Mouse (Mus musculus) heart, embryonic 13.5 days (tissue): ENCODE data around the gene Csk. TPM values are rescaled to one million over a fixed set of nuclear protein-coding genes. Genes with fewer than 3 reads are reported as not detected.

ENCODE experiments used
- ATAC-seq: fragments of 200-750 bp; cut with Nextera tagmentation; 2 replicates; pipeline ENCODE4 v1.8.0; 2017; ENCODE audit warnings: moderate TSS enrichment; ENCODE audit not compliant: insufficient number of reproducible peaks, low FRiP score, low TSS enrichment; ENCODE audit errors: extremely low read depth
- H3K27ac ChIP-seq: fragments of 300-500 bp; sonication (generic); replicated peaks from 2 replicates; pipeline ENCODE4 v1.5.1; 2015; ENCODE audit warnings: moderate library complexity, mild to moderate bottlenecking, inconsistent platforms
- H3K27me3 ChIP-seq: fragments of 300-500 bp; sonication (generic); replicated peaks from 2 replicates; pipeline ENCODE4 v1.6.1; 2015; ENCODE audit warnings: mild to moderate bottlenecking, inconsistent platforms
- H3K36me3 ChIP-seq: fragments of 300-500 bp; sonication (generic); 2 replicates; pipeline ENCODE4 v1.6.1; 2015; ENCODE audit warnings: mild to moderate bottlenecking, inconsistent platforms
- H3K4me1 ChIP-seq: fragments of 300-500 bp; sonication (generic); 2 replicates; pipeline ENCODE4 v1.6.1; 2015; ENCODE audit warnings: inconsistent platforms
- H3K4me2 ChIP-seq: fragments of 300-500 bp; sonication (generic); 2 replicates; pipeline ENCODE4 v1.6.1; 2015; ENCODE audit warnings: inconsistent platforms, mild to moderate bottlenecking, moderate library complexity
- H3K4me3 ChIP-seq: fragments of 300-500 bp; sonication (generic); 2 replicates; pipeline ENCODE4 v1.5.1; 2015; ENCODE audit warnings: moderate library complexity, mild to moderate bottlenecking, inconsistent platforms
- H3K9ac ChIP-seq: fragments of 300-500 bp; sonication (generic); 2 replicates; pipeline ENCODE4 v1.6.1; 2015; ENCODE audit warnings: inconsistent platforms, mild to moderate bottlenecking, moderate library complexity
- H3K9me3 ChIP-seq: fragments of 300-500 bp; sonication (generic); 2 replicates; pipeline ENCODE4 v1.6.1; 2016; ENCODE audit warnings: inconsistent platforms
- WGBS: fragments of 180-500 bp; shearing (Covaris S2); methylation state at CpG from one replicate; pipeline ENCODE4 v1.1.7; 2015; ENCODE audit warnings: mixed read lengths; 5-methylcytosine and 5-hydroxymethylcytosine counted together
- polyA plus RNA-seq: library from polyadenylated mRNA; unstranded; fragments of >200 nt; fragmentation: Nextera tagmentation; extraction: Ambion mirVana; gene quantifications from 2 replicates; pipeline ENCODE4 v1.2.1, GENCODE M21; 2015

Csk gene
- polyA plus RNA-seq, 1 experiment from 2014 or later, result 16.3 TPM

DNA sequence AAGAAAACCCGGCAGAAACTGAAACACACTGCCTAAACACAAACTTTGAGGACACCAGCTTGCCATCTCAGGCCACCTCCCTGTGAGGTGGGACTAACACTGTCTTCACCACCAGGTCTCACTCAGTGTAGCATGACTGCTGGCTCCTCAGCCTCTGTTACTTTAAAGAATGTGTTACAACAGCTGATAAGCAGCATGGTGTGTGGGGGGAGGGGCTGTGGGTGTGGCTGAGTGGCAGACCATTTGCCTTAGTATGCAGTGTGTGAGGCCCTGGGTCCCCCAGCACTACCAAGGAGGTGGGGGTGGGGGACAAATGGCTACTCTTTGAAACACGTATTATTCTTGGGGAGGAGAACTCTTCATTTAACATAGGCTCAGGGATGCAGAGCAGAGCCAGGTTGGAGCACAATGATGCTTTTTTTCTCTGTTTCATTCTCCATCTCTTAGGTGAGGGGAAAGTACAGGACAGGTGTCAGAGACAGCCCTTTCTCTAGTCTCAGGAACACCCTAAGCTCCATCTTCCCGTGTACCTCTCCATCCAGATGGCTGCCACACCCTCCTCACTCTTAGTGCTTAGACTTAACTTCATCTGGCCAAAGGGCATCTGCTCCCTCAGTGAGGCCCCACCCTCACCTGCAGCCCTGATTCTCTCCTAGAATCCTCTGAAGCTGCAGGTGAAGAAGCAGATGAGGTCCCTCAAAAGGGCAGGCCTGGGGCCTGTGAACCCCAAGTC is 52.6 kb downstream of the Csk start:
- Histone ChIP-seq H3K9ac (no peak overlapping the region), H3K36me3 (peaks cover 7% of the 10 kb centered on the region), H3K4me3 (no peak overlapping the region), H3K27ac (no peak overlapping the region), H3K4me1 (peaks cover 53% of the 10 kb centered on the region), H3K27me3 (peaks cover 23% of the 10 kb centered on the region), H3K9me3 (no peaks in the 10 kb centered on the region), H3K4me2 (no peak overlapping the region)
- WGBS, result 1% methylated on average over 3 of the region's 3 CpGs
- ATAC-seq, result no peak

DNA sequence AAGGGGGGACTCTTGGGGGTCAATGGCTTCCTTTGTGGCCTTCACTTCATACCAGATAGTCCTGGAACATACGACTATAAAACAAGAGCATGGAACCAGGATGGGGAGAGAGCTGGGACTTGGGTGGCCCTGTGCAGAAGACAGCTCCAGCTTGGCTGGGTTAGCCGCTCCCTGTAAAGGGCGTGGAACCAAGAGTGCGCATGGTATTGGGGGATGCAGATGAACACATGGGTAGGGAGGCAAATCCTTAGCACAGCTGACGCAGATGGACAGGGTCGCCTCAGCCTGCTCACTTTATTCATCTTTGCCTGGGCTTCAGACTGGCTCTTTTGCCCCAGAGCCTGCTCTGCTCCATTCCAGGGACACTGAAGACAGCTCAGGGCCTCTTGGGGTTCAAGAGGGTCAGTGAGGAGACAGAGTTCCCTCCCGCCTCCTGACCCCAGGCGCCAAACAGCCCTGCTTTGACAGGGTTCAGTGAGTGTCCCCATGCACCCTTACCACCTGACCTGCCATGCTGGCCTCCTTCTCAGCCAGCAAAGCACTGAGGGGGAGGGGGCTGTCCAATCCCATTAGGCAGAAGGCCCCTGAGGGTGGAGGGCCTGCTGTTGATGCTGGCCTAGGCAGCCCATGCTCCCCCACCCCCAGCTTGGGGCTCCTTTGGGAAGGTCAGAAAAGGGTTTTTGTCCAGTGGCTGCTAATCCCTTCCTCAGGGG is 54.4 kb downstream of the Csk start:
- Histone ChIP-seq H3K4me2 (no peak overlapping the region), H3K9me3 (no peaks in the 10 kb centered on the region), H3K9ac (no peak overlapping the region), H3K4me1 (peaks cover 54% of the 10 kb centered on the region), H3K36me3 (peaks cover 24% of the 10 kb centered on the region), H3K27ac (no peak overlapping the region), H3K4me3 (no peak overlapping the region), H3K27me3 (peaks cover 5% of the 10 kb centered on the region; the same call in 1 of the 2 replicates)
- no peak for ATAC-seq
- WGBS, result 63% methylated on average over 8 of the region's 8 CpGs

DNA sequence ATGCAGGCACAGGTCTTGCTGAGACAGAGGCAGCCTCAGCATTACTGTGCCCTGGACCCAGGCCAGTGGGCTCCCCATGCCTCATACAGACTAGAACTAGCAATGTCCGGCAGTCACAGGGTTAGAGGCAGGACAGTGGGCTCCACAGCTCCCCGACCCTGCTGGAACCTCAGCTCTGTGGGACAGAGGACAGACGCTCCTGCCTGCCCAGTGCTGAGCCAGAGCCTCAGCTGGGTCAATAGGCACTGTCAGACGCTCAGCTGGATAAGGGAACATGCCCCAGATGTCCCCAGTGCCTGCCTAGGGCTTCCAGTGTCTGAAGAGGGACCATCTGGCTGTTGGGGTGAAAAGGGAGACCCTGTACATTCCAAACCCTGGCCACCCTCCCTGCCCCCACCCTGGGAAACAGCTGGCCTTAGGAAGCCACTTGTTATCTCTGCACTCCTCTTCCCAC is 55.5 kb downstream of the Csk start:
- peak overlapping the region; percentile 21; the same call in 1 of the 2 replicates for H3K27ac ChIP-seq
- no peak overlapping the region for H3K4me3 ChIP-seq
- no peaks in the 10 kb centered on the region for H3K9me3 ChIP-seq
- ATAC-seq, result no peak
- 9% methylated on average over 4 of the region's 4 CpGs for WGBS
- H3K4me1 ChIP-seq, result peaks cover 60% of the 10 kb centered on the region
- H3K9ac ChIP-seq, result peak overlapping the region; percentile 42; the same call in 1 of the 2 replicates
- H3K4me2 ChIP-seq, result no peak overlapping the region
- H3K27me3 ChIP-seq, result no peaks in the 10 kb centered on the region; the same call in 1 of the 2 replicates
- peaks cover 34% of the 10 kb centered on the region for H3K36me3 ChIP-seq

DNA sequence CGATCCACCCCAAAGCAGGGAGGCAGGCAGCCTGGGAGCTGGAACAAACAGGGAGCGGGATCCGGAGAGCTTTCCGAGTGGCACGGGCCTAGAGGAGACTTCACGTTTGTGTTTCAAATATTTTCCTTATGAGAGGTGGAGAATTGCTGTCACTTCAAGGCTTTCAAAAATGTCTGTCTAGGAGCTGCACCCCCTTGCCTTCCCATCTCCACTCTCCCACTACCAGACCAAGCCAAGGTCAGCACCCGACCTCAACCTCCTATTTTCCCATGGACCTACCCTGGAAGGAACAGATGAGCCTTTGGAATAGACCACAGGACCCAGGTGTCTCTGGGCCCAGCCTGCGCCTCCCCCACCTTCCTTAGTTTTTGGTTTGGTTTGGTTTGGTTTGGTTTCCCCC is 56.2 kb downstream of the Csk start:
- H3K4me3 ChIP-seq, result no peak overlapping the region
- no peak overlapping the region for H3K9ac ChIP-seq
- H3K4me2 ChIP-seq, result no peak overlapping the region
- H3K9me3 ChIP-seq, result no peaks in the 10 kb centered on the region
- no peaks in the 10 kb centered on the region; the same call in 1 of the 2 replicates for H3K27me3 ChIP-seq
- peaks cover 41% of the 10 kb centered on the region for H3K36me3 ChIP-seq
- no peak overlapping the region for H3K27ac ChIP-seq
- WGBS, result 75% methylated on average over 8 of the region's 8 CpGs
- peaks cover 58% of the 10 kb centered on the region for H3K4me1 ChIP-seq
- no peak for ATAC-seq

GRCm38 (mm10) chr9:57594174-57594509 is 59.3 kb downstream of the Csk start:
- 0 out of 2 replicates have a peak overlapping the region, but pooled peaks have one; percentile 17 for H3K9ac ChIP-seq
- no peaks in the 10 kb centered on the region for H3K9me3 ChIP-seq
- no peak overlapping the region for H3K4me2 ChIP-seq
- no peak overlapping the region for H3K27ac ChIP-seq
- ATAC-seq, result no peak
- WGBS, result 40% methylated on average over 9 of the region's 9 CpGs
- no peaks in the 10 kb centered on the region; the same call in 1 of the 2 replicates for H3K27me3 ChIP-seq
- H3K4me1 ChIP-seq, result peaks cover 38% of the 10 kb centered on the region
- no peak overlapping the region for H3K4me3 ChIP-seq
- peaks cover 49% of the 10 kb centered on the region for H3K36me3 ChIP-seq

DNA sequence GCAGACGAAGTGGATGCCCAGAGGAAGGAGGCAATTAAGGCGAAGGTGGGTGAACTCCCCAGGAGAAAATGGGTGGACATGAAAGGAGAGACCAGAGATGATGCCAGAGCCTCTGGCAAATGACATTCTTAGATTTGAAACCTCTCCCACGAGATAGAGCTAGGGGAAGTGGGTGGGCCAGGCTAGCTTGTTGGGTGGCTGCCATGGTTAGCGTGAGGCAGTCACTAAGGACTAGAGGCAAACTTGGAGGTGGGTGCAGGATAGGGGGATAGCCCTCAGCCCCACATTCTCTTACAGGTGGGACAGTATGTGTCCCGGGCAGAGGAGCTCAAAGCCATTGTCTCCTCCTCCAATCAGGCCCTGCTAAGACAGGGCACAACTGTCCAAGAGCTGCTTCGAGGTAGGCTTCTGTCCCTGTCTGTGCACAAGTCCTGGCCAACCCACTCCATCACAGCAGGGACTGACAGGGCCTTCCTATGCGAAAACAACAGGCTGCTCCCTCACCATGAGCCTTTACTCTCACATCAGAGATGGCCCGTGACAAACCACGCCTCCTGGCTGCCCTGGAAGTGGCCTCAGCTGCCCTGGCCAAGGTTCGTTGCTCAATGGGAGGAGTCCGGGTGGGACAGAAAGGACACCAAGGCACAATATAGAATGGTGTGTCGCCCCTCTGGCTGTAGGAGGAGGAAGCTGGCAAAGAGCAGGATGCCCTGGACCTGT is 59.8 kb downstream of the Csk start:
- H3K27me3 ChIP-seq, result no peaks in the 10 kb centered on the region; the same call in 1 of the 2 replicates
- no peaks in the 10 kb centered on the region for H3K9me3 ChIP-seq
- no peak for ATAC-seq
- H3K27ac ChIP-seq, result no peak overlapping the region
- peaks cover 38% of the 10 kb centered on the region for H3K4me1 ChIP-seq
- H3K4me2 ChIP-seq, result no peak overlapping the region
- 60% methylated on average over 12 of the region's 12 CpGs for WGBS
- H3K4me3 ChIP-seq, result no peak overlapping the region
- 0 out of 2 replicates have a peak overlapping the region, but pooled peaks have one; percentile 17 for H3K9ac ChIP-seq
- H3K36me3 ChIP-seq, result peaks cover 49% of the 10 kb centered on the region

GRCm38 (mm10) chr9:57590726-57591125 is 62.7 kb downstream of the Csk start:
- no peak for ATAC-seq
- Histone ChIP-seq H3K4me3 (no peak overlapping the region), H3K9ac (no peak overlapping the region; the same call in 1 of the 2 replicates), H3K27ac (no peak overlapping the region), H3K36me3 (peaks cover 65% of the 10 kb centered on the region), H3K4me2 (peak overlapping the region; percentile 94; the same call in 1 of the 2 replicates), H3K4me1 (peaks cover 28% of the 10 kb centered on the region), H3K9me3 (no peaks in the 10 kb centered on the region), H3K27me3 (no peaks in the 10 kb centered on the region; the same call in 1 of the 2 replicates)
- 40% methylated on average over 5 of the region's 5 CpGs for WGBS

GRCm38 (mm10) chr9:57589224-57590126 is 64.0 kb downstream of the Csk start, which contains the start of gene Ulk3:
Gene Ulk3 (plus strand): TSS chr9:57589452.
- peak within 1 kb of the TSS; percentile 92 for H3K9ac ChIP-seq
- ATAC-seq, result peak; percentile 70
- peak within 1 kb of the TSS; percentile 89 for H3K27ac ChIP-seq
- H3K9me3 ChIP-seq, result no peaks in the 10 kb centered on the region
- under 1% methylated on average over 58 of the region's 58 CpGs for WGBS
- peaks cover 66% of the 10 kb centered on the region for H3K36me3 ChIP-seq
- H3K4me1 ChIP-seq, result peaks cover 28% of the 10 kb centered on the region
- H3K4me3 ChIP-seq, result peak within 1 kb of the TSS; percentile 80
- peak within 1 kb of the TSS; percentile 94 for H3K4me2 ChIP-seq
- no peaks in the 10 kb centered on the region; the same call in 1 of the 2 replicates for H3K27me3 ChIP-seq

DNA sequence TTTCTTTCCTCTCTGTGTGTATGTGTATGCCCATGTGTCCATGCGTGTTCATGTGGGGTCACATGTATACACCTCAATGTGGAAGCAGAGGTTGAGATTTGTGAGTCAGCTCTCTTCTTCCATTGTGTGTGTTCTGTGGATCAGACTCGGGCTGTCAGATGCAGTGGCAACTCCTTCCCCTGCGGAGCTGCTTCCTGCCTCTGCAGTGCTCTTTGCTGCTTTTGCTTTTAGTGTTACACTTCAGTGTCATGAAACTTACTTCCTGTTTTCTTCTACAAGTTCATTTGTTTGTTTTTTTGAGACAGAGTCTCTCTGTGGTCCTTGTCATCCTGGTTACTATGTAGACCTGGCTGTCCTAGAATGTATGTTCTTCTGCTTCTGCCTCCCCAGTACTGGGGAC is 68.4 kb downstream of the Csk start:
- H3K27me3 ChIP-seq, result no peaks in the 10 kb centered on the region
- peaks cover 80% of the 10 kb centered on the region for H3K36me3 ChIP-seq
- ATAC-seq, result no peak
- H3K4me3 ChIP-seq, result no peak overlapping the region
- H3K4me1 ChIP-seq, result peaks cover 13% of the 10 kb centered on the region
- H3K4me2 ChIP-seq, result no peak overlapping the region
- H3K9ac ChIP-seq, result no peak overlapping the region
- no peak overlapping the region for H3K27ac ChIP-seq
- no peaks in the 10 kb centered on the region for H3K9me3 ChIP-seq
- WGBS, result 74% methylated on average over 3 of the region's 3 CpGs

DNA sequence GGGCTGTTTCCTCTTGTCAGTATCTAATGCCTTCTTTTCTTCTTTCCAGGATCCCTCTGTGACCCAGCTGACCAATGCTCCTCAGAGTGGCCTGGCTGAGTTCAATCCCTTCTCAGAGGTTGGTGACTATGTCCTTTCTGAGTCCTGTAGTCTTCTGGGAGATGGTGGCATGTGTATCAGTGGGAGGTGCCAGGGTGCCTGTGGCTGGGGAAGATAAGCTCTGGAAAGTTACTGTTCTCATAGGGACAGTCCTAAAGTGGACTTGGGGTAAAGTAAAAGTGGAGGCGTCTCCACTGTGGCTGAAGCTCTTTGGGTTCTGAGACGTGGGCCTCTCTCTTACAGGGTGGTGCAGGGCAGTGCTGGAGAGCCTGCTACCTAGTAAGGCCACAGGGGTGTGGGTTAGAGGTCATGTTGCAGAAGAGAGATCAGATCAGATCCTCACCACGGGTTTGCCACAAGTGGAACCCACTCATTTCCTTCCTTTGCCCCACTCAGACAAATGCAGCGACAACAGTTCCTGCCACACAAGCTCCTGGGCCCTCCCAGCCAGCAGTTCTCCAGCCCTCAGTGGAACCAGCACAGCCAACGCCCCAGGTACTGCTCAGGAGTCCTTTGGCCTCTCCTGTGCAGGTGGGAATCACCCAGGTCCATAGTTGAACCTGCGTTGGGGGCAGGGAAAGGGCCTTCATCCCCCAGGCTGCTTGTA is 76.1 kb downstream of the Csk start:
- Histone ChIP-seq H3K9me3 (no peaks in the 10 kb centered on the region), H3K27me3 (no peaks in the 10 kb centered on the region), H3K36me3 (peaks cover 55% of the 10 kb centered on the region), H3K4me3 (no peak overlapping the region), H3K4me2 (no peak overlapping the region), H3K27ac (no peak overlapping the region), H3K9ac (no peak overlapping the region), H3K4me1 (peaks cover 2% of the 10 kb centered on the region; the same call in 1 of the 2 replicates)
- ATAC-seq, result no peak
- WGBS, result 65% methylated on average over 6 of the region's 6 CpGs
